Mouse (Mus musculus) gastrocnemius, postnatal 4 days (tissue): ENCODE results near the gene Vmp1. TPM values are rescaled to one million over a fixed set of nuclear protein-coding genes. Genes with fewer than 3 reads are reported as not detected.

Experiments
- DNase-seq, 2 experiments: peaks; one replicate each; pipeline ENCODE4 v3.0.0; 2021 to 2022; ENCODE audit warnings: low spot score in 2 of 2, mixed read lengths in 2 of 2
- total RNA-seq, 2 experiments: library from RNA; stranded (reverse); gene quantifications; 2 replicates each; pipeline ENCODE4 v1.2.3; 2021

Vmp1 gene
- total RNA-seq, 2 experiments from 2014 or later, result 55.1 to 65.5 TPM

DNA sequence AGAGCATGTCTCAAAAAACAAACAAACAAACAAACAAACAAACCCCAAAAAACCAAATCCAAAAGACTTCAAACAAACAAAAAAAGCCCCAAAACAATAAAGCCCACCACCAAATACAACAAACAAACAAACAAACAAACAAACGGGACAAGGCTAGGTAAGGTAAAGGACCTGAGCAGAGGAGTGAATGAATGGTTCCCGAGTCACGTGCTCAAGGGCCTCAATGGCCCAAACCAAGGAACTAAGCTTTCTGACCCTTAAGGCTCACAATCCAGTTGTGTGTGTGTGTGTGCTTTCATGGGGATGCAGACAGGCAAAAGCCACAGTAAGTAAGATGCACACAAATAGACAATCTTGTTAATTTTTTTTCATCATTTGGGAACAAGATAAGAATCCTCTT is 79.3 kb downstream of the Vmp1 start:
- DNase-seq, result no peak

DNA sequence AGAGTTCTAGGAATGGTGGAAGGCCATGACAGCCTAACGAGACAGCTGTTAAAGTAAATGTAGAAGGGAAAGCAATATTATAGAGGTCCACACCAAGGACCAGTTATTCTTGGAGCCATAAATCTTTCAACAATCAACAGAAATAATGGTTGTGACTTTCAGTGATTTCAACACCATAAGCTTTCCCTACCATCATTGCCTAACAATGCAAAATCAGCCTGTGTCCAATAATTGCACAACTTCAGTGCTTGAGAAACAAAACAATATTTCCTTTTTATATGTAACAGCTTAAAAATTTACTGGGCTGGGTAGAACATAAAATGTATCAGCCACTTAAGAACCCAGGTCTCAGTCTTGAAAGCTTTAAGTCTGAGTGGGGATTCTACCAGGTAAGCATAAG is 79.9 kb downstream of the Vmp1 start:
- no peak for DNase-seq

DNA sequence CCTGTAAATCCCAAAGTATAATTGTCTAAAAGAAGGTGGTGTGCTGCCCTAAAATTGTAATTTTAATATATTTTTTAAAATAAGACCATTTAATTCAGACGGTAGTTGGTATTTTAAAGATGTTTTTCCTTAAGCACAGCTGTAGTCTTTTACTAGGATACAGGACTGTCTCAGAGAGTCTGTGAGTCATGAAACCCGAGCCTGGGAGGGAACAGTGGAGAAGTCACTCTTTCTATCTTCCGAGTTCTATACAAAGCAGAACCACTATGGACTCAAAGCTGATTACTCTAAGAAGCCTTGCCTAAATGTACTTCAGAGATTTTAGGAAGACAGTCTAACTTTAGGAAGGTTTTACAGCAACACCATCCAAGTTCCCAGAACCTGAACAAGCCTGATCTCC is 81.5 kb downstream of the Vmp1 start:
- DNase-seq, result no peak

DNA sequence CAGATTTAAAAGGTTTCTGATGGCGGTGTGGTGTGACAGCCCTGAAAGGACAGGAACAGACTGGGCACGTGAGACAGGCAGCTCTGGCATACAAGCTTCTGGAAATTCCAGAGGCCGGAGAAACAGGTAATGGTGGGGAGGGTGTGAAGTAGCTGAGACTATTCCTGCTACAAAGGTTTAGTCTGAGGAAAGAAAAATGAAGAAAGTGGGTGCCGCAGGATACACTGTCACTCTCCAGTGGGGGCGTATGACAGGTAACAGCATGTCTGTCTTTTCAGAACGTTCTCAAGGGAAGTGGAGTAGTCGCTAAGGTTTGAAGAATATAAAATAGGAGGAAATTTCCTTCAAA is 83.5 kb downstream of the Vmp1 start:
- DNase-seq, result no peak

DNA sequence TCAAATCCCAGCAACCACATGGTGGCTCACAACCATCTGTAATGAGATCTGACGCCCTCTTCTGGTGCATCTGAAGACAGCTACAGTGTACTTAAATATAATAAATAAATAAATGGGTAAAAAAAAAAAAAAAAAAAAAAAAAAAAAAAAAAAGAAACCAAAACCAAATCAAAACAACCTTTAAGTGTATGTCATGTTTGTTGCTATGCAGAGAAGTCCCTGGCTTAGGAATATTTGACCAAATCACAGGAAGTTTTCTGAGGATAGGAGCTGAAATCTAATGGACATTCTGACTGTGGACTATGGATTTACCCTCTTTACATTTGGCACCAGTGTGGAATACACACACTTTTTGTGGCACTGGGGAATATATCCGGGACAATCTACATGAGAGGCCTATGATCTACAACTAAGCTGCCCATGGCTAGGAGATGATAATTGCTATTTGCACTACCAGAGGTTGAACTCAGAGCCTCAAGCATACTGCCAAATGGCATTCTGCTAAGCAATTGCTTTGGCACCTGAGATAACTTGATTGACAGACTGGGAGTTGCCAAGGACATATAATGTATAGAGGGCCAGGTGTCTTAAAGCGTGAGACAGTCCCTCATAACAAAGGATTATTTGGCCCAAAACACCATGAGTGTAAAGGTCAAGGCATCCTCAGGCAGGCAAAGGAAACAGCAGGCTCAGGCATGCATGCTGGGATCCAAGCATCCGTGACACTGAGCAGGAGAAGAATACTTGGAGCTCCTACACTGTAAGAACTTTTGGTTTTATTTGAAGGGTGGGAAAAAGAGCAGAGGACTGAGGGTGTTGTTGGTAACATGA is 84.0 kb downstream of the Vmp1 start:
- DNase-seq, result no peak

DNA sequence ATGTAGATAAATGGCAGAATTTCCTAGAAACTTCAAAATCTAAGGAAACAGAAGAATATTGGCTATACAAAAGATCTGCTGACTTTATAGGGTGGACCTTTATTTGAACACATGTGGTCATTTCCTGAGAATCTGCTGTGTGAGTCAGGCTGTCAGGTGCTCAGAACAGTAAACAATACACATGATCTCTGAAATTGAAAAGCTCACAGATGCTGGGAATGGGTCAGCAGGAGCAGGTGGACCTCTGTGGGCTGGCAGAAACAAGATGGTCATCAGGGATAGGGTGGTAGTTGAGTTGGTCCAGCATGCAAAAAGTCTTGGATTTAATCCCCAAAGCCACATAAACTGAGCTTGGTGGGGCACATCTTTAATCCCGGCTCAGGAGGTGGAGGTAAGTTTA is 85.1 kb downstream of the Vmp1 start:
- no peak for DNase-seq

DNA sequence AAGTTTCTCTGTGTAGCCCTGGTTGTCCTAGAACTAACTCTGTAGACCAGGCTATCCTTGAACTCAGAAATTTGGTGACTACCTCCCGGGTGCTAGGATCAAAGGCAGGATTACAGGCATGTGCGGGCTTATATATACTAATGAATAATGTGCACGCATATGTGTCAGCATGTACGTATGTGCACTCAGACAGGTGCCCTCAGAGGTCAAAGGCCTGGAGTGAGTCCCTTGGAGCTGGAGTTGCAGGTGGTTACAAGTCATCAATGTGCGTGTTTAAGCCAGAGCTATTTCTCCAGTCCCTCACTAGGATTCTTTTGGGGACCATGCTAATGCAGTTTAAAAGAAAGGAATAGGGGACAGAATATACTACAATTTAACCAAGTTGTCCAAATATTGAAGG is 85.5 kb downstream of the Vmp1 start:
- DNase-seq, result no peak

DNA sequence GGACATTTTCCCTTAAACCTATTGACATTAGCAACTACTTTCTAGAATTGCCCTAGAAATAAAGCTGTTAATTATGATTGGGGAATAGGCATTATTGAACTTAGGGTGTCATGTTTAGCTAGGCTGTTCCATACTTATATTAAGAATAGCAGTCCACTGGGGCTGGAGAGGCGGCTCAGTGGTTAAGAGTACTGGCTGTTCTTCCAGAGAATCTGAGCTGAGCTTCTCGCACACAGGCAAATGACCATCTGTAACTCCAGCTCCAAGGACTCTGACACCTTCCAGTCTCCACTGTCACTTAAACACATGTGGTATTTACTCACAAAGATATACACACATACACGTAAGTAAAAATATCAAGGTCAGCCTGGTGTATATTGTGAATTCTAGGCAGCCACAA is 86.7 kb downstream of the Vmp1 start:
- no peak for DNase-seq

DNA sequence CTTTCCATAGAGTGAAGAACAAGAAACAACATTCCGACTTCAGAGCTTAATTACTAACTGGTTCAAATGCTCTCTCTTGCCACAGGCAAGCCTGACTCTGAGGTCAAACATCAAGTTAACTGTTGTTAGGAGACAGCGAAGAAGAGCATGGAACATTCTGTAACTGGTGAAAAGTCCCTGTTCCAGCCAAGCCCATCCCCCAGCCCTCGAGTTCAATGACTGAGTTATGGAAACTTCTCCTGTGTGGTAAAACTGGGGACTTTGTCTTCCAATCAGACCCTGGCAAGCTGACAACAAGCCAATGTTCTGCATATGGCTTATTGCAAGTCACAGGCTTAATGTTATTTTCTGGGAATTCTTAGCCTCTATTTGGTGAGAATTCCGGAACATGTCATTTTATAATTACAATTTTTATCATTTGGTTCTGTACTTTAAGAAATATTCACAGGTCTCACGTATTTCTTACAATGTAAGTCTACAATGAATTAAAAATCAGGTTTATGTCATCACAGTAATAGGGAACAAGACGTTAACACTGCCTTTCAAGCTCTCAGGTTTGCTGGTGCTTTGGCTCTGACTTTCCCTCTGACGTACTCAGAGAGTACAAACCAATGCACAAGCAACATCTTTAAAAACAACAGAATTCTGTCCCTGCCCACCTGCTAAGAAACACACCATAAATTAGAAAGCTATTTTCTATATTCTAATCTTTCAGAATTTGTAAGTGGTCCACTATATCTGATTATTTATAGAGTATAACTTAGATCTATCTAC is 87.3 kb downstream of the Vmp1 start:
- DNase-seq, result peak in 1 of 2 experiments; percentile 19

DNA sequence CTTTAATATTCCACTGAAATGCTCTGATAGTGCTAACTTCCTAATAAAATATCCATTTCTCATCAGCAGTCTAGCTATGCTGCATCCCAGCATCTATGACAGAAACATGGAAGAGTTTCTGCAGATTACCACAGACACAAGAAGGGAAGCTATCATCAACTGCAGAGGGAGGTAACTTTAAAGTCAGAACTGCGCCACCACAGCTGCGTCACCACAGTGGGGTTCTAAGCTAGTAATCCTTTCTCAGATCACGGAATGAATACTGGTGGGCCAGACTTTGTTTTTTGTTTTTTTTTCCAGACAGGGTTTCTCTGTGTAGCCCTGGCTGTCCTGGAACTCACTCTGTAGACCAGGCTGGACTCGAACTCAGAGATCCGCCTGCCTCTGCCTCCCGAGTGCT is 88.3 kb downstream of the Vmp1 start:
- DNase-seq, result no peak

DNA sequence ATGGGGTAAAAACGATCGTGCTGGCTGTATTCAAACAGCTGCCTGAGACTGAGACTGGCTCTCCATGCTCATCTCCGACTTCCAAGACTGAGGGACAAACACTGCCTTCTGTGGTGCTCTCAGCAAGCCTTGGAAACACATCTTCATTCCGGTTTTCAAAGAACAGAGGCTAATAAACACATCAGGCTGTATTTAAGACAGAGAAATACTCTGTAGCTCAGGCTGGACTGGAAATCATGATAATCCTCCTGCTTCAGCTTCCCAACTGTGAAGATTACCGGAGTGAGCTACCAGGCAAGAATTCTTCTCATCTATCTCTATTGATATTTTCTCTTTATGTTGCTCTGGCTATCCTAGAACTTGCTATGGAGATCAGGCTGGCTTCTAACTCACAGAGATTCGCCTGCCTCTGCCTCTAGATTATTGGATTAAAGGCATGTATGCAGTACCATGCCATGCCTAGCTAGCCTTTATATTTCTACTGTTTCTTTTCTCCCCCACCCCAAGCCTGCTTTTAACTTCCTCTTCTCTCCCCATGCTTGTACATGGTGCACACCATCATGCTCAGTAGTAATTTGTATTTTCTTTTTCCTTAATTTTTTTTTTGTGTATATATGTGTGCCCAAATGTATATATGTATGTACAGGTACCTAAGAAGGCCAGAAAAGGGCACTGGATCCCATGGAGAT is 89.3 kb downstream of the Vmp1 start:
- DNase-seq, result no peak

DNA sequence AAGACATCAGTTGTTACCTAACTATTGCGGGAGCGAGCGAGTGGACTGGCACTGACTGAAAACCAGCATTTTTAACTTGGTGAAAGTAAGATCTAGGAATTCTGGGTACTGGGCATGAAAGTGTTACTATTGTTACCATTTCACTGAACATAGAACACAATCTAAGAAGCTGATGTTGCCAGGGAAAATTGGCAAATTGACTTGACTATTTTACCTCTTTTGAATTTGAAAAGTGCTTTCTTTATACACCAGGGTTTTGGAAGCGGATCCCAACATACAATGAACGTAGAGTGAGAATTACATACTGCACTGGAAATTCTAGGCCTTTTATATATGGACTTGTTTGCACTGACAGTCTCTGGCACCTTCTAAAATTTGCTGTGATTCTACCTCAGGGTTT is 90.2 kb downstream of the Vmp1 start:
- no peak for DNase-seq

DNA sequence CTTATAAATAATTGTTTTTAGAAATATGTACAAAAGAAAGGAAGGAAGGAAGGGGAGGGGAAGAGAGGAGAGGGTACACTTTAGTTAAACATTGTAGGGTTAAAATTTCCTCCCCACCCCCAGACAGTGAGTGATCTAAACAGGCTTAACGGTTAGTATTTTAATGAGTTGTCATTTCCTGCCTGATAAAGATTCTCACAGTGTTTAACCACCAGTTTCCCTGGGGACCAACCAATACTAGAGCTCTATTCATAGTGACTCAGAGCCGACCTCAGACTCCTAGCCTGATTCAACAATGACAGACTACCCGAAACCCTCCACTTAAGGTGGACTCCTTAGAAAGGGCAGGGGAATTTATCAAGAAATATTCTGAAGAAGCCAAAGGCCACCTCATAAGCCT is 90.6 kb downstream of the Vmp1 start:
- DNase-seq, result no peak

DNA sequence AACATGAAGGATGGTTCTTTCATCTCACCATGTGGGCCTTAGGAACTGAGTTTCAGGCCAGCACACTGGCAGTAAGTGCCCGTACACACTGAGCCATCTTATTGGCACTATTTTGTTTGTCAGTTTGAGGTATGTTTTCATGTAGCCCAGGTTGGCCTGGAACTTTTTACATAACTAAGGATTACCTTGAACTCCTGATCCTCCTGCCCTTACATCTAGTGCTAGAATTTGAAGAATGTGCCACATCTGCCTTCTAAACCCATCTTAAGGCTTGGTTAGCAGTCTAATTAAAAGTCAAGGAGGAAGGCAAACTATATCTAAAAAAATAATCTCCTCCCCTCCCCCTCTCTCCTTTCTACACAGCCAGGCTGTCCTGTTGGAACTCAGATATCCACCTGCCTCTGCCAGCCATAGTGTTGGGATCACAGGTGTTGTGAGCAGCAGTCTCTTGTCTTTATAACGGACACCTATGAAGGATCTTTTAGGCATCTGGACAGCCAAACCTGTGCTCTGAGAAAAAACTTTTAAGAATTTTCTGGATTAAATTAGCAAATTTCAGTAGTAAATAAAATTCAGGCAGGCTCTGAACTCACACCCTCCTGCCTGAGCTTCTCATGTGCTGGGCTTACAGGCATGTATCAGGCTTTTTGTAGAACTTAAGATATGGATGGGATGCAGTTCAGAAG is 91.6 kb downstream of the Vmp1 start:
- no peak for DNase-seq

DNA sequence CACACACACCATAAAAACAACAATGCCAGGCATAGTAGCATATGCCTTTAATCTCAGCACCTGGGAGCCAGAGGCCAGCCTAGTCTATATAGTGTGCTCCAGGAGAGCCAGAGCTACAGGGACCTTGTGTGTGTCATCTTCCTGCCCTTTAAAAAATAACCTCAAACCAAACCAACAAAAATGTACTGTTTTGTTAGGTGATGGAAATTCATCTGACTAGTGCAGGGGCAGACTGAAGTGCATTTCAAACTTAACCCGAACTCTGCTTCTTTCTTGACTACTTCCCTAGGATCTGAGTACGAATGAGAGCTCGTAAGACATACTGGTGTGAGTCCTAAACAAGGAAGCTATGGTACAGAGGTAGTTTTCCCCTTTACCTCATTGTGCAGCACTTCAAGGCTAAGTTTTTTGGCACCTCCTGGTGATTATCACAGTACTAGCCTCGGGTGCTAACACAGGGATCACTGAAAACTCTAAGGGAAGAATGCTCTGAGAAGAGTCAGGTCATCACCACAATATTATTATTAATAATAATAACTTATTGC is 92.3 kb downstream of the Vmp1 start:
- no peak for DNase-seq

DNA sequence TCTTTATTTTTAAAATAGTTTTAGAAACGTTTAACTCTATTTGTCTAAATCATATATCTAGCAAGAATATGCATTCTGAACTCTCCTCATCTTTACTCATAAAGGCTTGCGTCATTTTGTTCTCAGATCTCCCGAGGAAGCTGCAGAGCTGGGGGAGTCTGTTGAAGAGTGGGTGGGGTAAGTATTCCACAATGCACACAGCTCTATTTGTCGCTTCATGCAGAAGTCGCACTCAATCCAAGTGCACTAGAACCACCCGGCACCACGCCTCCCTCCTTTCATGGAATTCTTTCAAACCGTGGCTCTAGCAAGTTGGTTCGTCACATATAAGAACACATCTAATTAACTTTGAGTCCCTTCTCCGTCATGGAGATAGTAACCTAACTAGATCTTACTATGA is 93.1 kb downstream of the Vmp1 start:
- DNase-seq, result no peak

DNA sequence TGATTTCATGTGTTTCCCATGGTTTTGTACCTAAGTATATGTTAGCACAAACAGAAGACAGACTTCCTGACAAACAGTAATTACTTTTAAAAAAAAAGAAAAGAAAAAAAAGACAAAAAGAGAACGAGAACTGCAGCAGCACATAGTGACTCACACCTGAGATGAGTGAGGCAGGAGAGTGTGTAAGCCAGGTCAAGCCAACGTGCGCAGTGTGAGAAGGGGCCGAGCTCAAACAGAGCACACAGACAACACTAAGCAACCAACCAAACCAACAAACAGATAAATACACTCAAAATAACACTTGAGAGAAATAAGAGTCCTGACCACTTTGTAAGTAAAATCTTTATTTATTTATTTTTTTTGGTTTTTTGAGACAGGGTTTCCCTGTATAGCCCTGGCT is 93.6 kb downstream of the Vmp1 start:
- DNase-seq, result no peak

DNA sequence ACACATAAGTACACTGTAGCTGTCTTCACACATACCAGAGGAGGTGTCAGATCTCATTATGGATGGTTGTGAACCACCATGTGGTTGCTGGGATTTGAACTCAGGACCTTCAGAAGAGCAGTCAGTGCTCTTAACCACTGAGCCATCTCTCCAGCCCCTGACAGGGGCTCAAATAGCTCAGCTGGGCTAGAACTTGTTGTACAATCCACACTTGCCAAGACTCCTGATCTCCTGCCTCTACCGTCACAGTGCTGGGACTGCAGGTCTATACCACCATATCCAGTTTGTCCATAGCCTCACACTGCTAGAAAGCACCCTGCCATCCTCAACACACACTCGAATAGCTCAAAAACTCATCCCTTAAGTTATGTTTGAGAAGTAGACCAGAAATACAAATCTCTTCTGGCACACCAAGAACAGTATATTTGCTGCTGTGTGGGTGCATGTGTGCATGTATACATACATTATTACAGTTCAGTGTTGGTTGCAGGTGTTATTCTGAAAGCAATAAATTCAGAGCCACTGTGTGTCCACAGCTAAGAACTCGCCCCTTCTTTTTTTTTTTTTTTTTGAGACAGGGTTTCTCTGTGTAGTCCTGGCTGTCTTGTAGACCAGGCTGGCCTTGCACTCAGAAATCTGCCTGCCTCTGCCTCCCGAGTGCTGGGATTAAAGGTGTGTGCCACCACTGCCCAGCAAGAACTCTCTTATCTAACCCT is 94.9 kb downstream of the Vmp1 start:
- DNase-seq, result no peak

DNA sequence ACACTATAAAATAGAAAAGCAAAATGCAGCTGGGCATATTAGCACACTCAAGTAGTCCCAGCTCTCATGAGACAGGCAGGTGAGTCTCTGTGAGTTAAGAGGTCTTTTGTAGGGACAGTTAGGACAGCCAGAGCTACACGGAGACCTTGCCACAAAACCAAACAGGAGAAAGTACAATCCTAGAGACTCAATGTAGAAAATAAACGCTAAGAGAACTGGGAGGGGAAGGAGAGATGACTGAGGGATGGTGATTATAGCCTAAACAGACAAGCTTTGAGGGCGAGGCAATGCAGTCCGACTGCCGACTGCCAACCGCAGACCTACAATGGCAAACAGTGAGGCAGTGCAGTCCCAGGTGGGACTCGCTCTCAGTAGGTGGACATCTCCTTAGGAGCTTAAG is 95.8 kb downstream of the Vmp1 start:
- DNase-seq, result no peak
